Mouse (Mus musculus) brain, embryonic 14.5 days (tissue): ENCODE measurements around the gene Hils1. TPM values are rescaled to one million over a fixed set of nuclear protein-coding genes. Genes with fewer than 3 reads are reported as not detected.
A peak's percentile ranks its signal among the peaks of the same experiment; 100 is the strongest.

Source experiments
- DNase-seq: peaks from one replicate; pipeline ENCODE4 v3.0.0-alpha.2; 2011; ENCODE audit warnings: low read depth
- CTCF ChIP-seq: fragments of 200-500 bp; IDR thresholded peaks from 2 replicates; pipeline ENCODE4 v1.5.1; 2012; ENCODE audit warnings: inconsistent platforms, mild to moderate bottlenecking, moderate library complexity, borderline replicate concordance; ENCODE audit not compliant: insufficient read depth, insufficient read length; ENCODE audit errors: extremely low read depth
- POLR2A ChIP-seq: fragments of 200-500 bp; IDR thresholded peaks from 2 replicates; pipeline ENCODE4 v1.6.1; 2012; ENCODE audit warnings: mild to moderate bottlenecking, inconsistent platforms, borderline replicate concordance; ENCODE audit not compliant: poor library complexity, insufficient read depth, insufficient read length, severe bottlenecking; ENCODE audit errors: extremely low read depth
- polyA plus RNA-seq: library from polyadenylated mRNA; depleted of rRNA; stranded (reverse); fragments of >200 nt; gene quantifications from 2 replicates; pipeline ENCODE4 v1.2.3, GENCODE M21; 2012

Gene Hils1
- polyA plus RNA-seq, 1 experiment, result not detected

DNA sequence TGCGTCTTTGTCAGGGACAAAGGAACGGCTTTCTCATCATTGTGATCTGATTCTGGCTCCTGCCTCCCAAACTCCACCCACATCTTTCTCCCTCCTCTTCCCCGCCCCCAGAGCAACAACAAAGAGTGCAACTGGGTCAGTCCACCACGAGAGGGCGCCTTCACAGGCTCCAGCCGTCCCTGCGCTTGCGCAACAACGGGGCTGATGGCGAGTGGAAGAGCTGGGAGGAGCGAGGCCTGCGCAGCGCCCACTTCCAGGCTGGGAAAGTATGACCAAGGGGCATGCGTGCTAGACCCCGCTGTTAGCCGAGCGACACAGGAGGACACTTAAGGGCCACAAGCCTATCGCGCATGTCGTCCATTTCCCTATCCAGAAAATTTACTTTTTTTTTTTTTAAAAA, 11.6 kb downstream of the Hils1 start:
- peak; percentile 99 for DNase-seq
- peak; percentile 99 for TF ChIP-seq CTCF
- TF ChIP-seq POLR2A, result peak; percentile 37; the same call in 1 of the 2 replicates

DNA sequence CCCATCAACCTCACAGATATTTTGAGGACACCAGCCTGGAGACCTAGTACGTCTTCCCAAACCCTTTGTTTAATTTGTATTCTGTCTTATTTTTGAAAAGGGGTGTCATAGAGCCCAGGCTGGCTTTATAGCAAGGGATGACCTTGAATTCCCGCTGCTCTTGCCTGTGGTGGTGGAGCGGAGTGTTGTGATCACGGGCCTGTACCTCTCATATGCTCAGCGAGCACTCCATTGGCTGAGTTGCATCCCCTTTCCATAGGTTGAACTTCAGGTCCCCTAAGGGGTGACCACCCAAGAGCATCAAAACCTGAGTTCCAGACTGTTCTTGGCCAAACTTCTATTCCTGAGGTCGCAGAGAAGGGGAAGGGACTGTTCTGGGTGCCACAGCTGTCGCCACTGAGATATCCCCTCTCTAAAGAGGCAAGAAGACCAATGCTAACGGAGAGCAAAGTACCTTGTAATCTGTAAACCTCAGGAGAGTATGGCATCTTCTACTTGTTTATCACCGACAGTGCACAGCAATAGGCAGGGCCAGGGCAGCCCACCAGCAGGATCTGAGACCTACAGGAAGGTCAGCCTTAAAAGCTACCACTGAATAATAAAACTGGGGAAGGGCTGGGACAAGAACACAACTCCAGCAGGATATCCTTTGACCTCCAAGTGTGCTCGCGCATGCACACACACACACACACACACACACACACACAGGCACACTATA, 12.2 kb downstream of the Hils1 start:
- no peak for TF ChIP-seq POLR2A
- TF ChIP-seq CTCF, result no peak
- no peak for DNase-seq

DNA sequence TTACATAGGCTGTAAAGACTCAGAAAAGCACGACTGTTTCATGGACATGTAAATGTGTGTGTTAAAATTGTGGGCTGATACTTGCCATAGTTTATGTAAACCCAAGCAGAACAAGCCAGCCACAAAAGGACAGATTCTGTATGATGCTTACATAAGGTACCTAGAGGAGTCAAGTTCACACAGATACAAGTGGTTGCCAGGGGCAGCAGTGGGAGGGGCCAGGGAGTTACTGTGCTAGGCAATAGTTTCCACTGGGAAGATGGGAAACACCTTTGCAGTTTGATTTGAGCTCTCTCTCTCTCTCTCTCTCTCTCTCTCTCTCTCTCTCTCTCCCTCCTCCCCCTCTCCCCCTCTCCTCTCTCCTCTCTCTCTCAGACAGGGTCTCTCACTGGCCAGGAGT, 17.7 kb downstream of the Hils1 start:
- no peak for DNase-seq
- TF ChIP-seq POLR2A, result no peak
- TF ChIP-seq CTCF, result no peak

DNA sequence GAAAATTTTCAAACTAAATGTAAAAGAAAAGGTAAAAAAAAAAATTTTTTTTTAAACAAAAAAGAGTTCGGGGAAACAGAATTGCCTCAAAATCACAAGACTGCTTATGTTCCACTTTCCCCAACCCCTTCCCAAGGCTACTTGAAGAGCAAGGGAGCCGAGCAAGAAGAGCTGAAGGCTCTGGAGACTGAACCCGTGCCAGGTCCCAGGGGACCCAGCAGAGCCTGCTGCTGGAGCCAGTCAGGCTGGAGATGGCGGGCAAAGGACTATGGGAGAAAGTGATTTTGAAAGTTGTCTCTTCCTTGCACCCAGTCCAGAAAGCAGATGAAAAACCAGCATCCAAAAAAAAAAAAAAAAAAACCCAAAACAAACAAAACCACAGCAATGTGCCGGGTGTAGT, 18.4 kb downstream of the Hils1 start:
- no peak for DNase-seq
- TF ChIP-seq POLR2A (no peak), CTCF (no peak)

DNA sequence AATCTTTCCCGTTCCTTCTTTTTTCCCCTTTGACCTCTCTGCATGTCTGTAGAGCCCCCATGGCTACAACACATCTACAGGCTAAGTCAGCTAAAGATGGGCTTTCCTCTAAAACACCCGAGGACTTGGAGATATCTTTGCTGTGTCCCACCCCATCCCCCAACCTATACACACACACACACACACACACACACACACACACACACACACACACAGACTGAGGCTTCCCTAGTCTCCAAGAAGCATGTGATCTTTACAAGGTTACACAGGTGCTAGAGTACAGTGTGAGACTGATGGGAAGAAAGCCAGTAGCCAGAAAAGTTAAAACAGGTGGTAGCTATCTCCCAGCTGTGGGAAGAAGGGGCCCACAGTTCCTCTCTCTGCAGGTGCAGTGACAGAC, 19.0 kb downstream of the Hils1 start:
- DNase-seq, result no peak
- TF ChIP-seq CTCF (no peak), POLR2A (no peak)

DNA sequence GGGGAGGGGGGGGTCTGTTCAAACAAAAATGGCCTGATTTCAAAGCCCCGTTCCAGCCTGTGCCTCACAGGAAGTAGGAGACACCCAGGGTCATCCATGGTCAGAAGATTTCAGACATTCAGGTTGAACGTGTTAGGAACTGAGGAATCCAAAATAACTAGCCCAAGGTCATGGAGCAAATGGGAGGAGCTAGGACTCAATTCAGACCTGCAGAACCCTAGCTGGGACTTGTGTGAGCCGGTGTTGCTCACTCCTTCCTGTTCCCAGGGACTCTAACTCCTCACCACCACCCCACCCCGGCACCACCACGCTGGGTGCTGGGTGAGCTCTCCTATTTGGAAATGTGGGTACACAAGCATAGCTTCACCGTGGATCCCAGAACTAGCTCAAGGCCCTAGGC, 19.9 kb downstream of the Hils1 start:
- TF ChIP-seq CTCF (no peak), POLR2A (no peak)
- DNase-seq, result no peak

DNA sequence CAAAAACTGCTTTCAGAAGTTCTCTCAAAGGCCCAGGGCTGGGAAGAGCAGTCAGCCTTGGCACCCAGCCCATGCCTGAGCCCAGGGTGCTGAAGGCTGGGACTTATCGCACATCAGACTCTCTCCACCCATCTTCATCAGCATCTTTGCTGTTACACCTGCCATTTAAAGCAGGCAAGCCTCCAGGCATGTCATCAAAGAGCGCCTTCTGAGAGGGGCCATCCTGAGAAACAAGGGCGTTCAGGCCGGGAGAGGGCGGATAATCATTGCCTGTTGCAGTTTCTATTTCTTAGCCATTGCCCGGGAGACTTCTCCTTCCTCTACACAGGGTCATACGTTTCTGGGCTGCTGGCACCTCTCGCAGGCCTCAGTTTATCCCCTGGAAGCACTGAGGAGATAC, 20.5 kb downstream of the Hils1 start:
- TF ChIP-seq POLR2A (no peak), CTCF (no peak)
- no peak for DNase-seq

DNA sequence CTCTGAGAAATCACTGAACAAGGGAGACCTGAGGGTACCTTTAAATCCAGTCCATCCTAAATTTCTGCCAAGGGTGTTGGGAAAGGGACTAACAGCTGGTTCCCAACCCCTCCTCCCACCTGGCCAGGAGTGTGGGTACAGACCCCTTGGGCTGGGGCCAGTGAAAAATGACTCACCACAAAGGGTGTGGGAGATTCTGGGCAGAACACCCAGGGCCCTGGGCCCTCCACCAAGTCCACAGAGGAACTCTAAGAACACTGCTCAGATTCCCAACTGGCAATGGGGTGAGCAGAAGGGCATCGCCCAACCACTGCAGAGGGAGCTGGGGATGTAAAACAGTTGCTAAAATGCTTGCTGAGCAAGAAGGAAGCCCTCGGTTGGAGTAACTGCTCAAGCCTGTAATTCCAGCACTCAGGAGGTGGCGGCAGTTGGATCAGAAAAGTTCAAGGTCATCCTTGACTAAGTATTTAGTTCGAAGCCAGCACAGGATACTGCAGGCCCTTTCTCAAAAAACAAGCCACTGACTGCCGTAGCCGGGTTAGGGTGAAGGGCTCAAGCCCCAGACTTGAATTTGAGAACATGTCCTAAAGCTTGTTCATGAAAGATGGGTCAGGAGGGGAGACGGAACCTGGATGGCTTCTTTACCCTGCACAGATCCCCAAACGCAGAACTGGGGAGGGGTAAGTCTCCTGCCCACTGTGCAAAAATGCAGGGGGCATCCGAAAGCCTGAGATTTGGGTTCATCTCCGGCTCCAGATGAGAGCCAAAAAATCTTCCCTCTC, 21.6 kb downstream of the Hils1 start:
- no peak for DNase-seq
- TF ChIP-seq POLR2A, result no peak
- TF ChIP-seq CTCF, result no peak

DNA sequence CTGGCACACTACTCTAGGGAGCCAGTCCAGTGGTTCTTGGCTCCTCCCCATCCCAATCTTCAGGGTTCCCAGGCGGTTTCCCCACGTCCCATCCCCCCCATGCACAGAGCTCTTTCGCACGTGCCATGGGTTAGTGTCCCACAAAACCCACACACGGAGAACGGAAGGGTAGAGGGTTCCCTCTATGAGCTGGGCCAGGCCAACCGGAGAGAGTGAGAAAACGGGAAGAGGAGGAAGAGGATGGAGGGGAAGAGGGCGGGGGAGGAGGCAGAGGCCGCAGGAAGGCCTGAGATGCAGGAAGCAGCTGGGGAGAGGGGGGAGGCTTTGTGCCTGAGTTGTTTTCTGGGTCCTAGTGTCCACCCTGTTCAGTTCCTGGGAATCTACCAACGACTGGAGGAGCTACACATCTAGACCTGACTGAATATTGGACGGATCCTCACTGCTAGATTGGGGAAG, 22.2 kb downstream of the Hils1 start:
- peak; percentile 27; the same call in 1 of the 2 replicates for TF ChIP-seq POLR2A
- TF ChIP-seq CTCF, result peak; percentile 32; the same call in 1 of the 2 replicates
- peak; percentile 97 for DNase-seq

DNA sequence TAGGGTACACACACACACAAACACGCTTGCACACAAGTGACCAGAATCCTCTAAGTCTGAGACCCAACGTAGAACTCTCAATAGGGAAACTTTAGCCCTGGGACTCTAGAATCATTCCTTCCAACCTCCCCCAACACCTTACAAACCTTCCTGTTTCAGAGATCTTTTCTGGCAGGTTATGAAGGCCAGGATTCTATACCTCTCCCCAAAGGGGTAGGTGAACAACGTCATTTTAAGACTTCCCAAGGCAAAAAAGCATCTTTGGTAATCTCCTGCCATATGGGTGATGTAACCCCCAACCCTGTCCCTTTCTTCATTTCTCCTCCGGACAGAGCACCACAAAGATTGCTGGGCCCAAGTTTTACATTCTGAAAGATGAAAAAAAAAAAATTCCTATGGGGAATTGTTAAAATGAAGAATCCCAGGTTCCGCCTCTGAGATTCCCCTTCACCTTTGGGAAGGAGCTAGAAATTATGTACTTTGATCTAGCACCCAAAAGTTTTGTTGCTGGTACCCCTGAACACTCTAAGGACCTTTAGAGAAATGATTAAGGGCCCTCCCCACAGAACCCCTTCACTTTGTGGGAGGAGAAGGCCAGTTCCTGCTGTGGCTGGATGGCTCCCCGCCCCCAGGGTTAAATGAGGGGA, 22.8 kb downstream of the Hils1 start:
- TF ChIP-seq CTCF (no peak), POLR2A (no peak)
- DNase-seq, result no peak

DNA sequence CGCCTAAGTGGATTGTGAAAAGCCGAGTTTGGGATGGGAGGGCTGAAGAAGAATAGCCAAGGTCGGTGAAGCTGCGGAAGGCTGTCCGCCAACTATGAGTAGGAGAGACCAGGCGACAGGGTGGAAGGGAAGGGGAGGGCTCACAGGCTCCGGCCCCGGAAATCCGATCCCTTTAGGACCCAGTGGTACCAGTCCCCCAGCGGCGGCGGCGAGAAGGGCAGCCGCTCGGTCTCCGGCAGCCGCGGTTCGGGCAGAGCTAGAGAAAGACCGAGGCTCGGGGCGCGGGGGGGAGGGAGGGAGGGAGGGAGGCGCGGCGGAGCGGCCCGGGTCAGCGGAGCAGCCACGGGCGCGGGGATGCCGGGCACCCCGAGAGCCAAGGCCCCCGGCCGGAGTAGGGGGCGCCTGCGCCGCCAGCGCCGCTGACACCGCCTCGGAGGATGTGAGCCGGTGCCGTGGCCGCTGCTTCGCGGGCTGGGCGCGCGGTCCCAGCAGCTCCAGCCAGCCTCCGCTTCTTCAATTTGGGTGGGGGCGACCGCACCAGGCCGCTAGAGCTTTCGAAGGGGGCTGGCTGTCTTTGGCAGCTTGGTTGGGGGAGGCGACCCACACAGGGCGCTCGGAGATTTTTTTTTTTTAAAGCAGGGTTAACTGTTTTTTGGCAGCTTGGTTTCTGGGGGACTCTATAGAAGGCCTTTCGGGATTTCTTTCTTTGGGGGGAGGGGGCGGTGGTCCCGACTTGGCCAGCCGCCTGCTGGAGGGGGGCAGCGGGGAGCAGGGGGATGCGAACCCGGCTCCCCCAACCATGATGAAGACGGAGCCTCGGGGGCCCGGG, 23.6 kb downstream of the Hils1 start, which contains the start of gene Ppp1r9b:
Ppp1r9b (plus strand) TSS at position 287 of the 829 bp plus-strand sequence.
- TF ChIP-seq CTCF (peak; percentile 75), POLR2A (peak; percentile 25; the same call in 1 of the 2 replicates)
- DNase-seq, result peak; percentile 96
